Mouse (Mus musculus) ES-E14 (cell line): Measurements from ENCODE around the gene Psmc3ip.

Experiments
- CHD2 ChIP-seq: IDR thresholded peaks from 2 replicates; pipeline ENCODE4 v1.6.1; 2014; ENCODE audit warnings: mild to moderate bottlenecking, low read depth, low read length, inconsistent platforms
- MAFK ChIP-seq: IDR thresholded peaks from 2 replicates; pipeline ENCODE4 v1.6.1; 2014; ENCODE audit warnings: mild to moderate bottlenecking, low read depth, low read length, inconsistent platforms; ENCODE audit not compliant: insufficient read depth
- ZC3H11A ChIP-seq: IDR thresholded peaks from 2 replicates; pipeline ENCODE4 v1.6.1; 2012; ENCODE audit warnings: low read depth, mild to moderate bottlenecking, inconsistent platforms, low read length, borderline replicate concordance

- no peak for TF ChIP-seq MAFK
- no peak for TF ChIP-seq ZC3H11A
- no peak for TF ChIP-seq CHD2
Measured at GRCm38 (mm10) chr11:101127075-101127474, 31.8 kb upstream of the Psmc3ip start.
